Mouse (Mus musculus) intestine, embryonic 16.5 days (tissue): ENCODE data around the gene D3Ertd751e. TPM values are rescaled to one million over a fixed set of nuclear protein-coding genes. Genes with fewer than 3 reads are reported as not detected.

Source experiments
- ATAC-seq: fragments of 200-750 bp; cut with Nextera tagmentation; 2 replicates; pipeline ENCODE4 v1.8.0; 2017; ENCODE audit warnings: moderate TSS enrichment, moderate library complexity
- H3K27ac ChIP-seq: fragments of 300-500 bp; sonication (generic); 2 replicates; pipeline ENCODE4 v1.5.1; 2014; ENCODE audit warnings: mild to moderate bottlenecking, low read length
- H3K27me3 ChIP-seq: fragments of 300-500 bp; sonication (generic); replicated peaks from 2 replicates; pipeline ENCODE4 v1.6.1; 2014; ENCODE audit warnings: low read length, control low read depth, mixed read lengths; ENCODE audit not compliant: control insufficient read depth, insufficient read depth
- H3K36me3 ChIP-seq: fragments of 300-500 bp; sonication (generic); 2 replicates; pipeline ENCODE4 v1.6.1; 2014; ENCODE audit warnings: low read length, control low read depth; ENCODE audit not compliant: control insufficient read depth, insufficient read depth
- H3K4me1 ChIP-seq: fragments of 300-500 bp; sonication (generic); 2 replicates; pipeline ENCODE4 v1.6.1; 2014; ENCODE audit warnings: low read length, control low read depth, mixed read lengths; ENCODE audit not compliant: control insufficient read depth, insufficient read depth
- H3K4me2 ChIP-seq: fragments of 300-500 bp; sonication (generic); 2 replicates; pipeline ENCODE4 v1.6.1; 2014; ENCODE audit warnings: low read depth, low read length, control low read depth
- H3K4me3 ChIP-seq: fragments of 300-500 bp; sonication (generic); 2 replicates; pipeline ENCODE4 v1.5.1; 2014; ENCODE audit warnings: mild to moderate bottlenecking, low read length
- H3K9ac ChIP-seq: fragments of 300-500 bp; sonication (generic); 2 replicates; pipeline ENCODE4 v1.6.1; 2014; ENCODE audit warnings: low read depth, low read length
- H3K9me3 ChIP-seq: fragments of 300-500 bp; sonication (generic); 2 replicates; pipeline ENCODE4 v1.6.1; 2016; ENCODE audit warnings: low read length, control low read depth; ENCODE audit not compliant: control insufficient read depth
- WGBS: fragments of 180-500 bp; shearing (Covaris S2); extraction: QIAGEN DNeasy Blood & Tissue Kit; methylation state at CpG from one replicate; pipeline ENCODE4 v1.1.7; 2014; 5-methylcytosine and 5-hydroxymethylcytosine counted together
- polyA plus RNA-seq: library from polyadenylated mRNA; unstranded; fragments of >200 nt; fragmentation: Nextera tagmentation; extraction: Ambion mirVana; gene quantifications from 2 replicates; pipeline ENCODE4 v1.2.1, GENCODE M21; 2015

D3Ertd751e gene
- polyA plus RNA-seq = 18.0 and 18.3 TPM in 2 replicates

DNA sequence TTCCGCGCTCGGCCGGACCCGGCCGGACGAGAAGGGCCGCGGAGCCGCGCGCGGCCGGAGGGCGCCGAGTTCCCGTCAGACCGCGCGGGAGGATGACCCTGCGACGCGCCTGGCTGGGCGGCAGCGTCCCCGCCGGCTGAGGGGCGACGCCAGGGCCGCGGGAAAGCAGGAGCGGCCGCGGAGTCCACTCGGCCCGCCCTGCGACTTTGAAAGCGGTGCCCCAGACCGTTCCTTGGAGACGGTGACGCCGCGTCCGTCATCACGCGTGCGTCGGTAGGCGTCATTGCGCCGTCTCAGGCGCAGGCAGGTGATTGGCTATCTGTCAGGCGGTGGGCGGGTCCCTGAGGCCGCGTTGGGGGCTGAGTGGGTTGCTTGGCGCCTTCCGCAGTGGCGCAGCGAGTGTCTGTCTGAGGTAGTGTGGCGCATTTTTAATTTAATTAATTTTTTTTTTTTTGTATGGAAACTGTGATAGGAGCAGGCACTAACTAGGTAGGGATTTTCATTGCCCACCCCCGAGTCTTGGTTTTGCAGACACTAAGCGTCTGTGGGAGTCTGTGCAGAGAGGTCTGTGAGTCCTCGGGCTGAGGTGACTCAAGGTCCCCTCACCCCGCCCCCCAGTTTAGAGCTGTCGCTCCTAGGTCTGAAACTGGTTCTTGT is at the start of gene D3Ertd751e, which contains the start of gene Sclt1:
TSS of gene D3Ertd751e (plus strand) at position 334 of the 657 bp plus-strand sequence.
TSS of gene Sclt1 (minus strand) at position 237 of the 657 bp plus-strand sequence.
- WGBS = under 1% methylated on average over 62 of the region's 66 CpGs
- H3K4me2 ChIP-seq = peak within 1 kb of the TSS; percentile 77
- H3K4me3 ChIP-seq = peak within 1 kb of the TSS; percentile 74
- H3K27ac ChIP-seq = peak within 1 kb of the TSS; percentile 91
- H3K27me3 ChIP-seq = no peaks in the 10 kb centered on the region
- no peaks in the 10 kb centered on the region for H3K9me3 ChIP-seq
- peak; percentile 100 for ATAC-seq
- peaks cover 3% of the 10 kb centered on the region; the same call in 1 of the 2 replicates for H3K4me1 ChIP-seq
- peak within 1 kb of the TSS; percentile 75 for H3K9ac ChIP-seq
- H3K36me3 ChIP-seq = no peaks in the 10 kb centered on the region

GRCm38 (mm10) chr3:41695681-41696080 is 46.7 kb upstream of the D3Ertd751e start:
- Histone ChIP-seq H3K4me2 (no peak overlapping the region), H3K9ac (no peak overlapping the region), H3K4me3 (no peak overlapping the region), H3K27me3 (no peaks in the 10 kb centered on the region), H3K27ac (no peak overlapping the region), H3K4me1 (no peaks in the 10 kb centered on the region), H3K9me3 (no peaks in the 10 kb centered on the region), H3K36me3 (no peaks in the 10 kb centered on the region)
- 82% methylated on average over 1 of the region's 1 CpGs for whole genome bisulfite sequencing
- ATAC-seq = no peak

DNA sequence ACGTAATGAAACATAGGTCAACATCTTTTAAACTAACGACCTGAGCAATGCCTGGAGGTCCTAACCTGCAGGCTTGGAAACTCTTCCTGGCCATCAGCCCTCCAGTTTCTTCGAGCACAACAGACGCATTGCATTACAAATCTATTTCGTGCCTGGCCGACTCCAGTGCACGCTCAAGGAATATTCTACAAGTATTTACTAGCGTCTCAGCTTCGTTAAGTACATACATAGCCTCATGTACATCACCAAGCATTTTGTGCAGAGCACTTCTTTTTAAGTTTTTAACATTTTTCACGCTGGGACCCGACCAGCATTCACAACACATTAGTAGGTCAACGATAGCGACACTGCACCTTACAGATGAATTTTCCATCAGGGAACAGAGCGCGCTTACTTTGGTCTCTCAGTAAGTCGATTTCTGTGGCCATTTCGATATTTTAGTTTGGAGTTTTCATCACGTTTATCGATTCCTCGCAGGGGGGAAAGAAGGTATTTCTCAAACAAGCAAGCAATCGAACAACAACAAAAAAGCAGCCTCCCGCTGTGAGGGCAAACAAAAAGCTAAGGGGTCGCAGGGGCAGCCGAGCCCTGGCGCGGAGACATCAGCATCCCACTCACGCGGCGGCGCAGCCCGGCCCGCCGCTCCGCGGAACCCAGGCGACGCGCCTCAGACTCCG is 672 bp upstream of the D3Ertd751e start:
- H3K9me3 ChIP-seq = no peaks in the 10 kb centered on the region
- H3K27ac ChIP-seq = peak overlapping the region; percentile 91
- no peaks in the 10 kb centered on the region for H3K36me3 ChIP-seq
- peak overlapping the region; percentile 75 for H3K9ac ChIP-seq
- peak overlapping the region; percentile 74 for H3K4me3 ChIP-seq
- under 1% methylated on average over 39 of the region's 39 CpGs for WGBS
- H3K27me3 ChIP-seq = no peaks in the 10 kb centered on the region
- H3K4me2 ChIP-seq = peak overlapping the region; percentile 77
- peaks cover 3% of the 10 kb centered on the region; the same call in 1 of the 2 replicates for H3K4me1 ChIP-seq
- no peak for ATAC-seq

GRCm38 (mm10) chr3:41743436-41743835 is 1.0 kb downstream of the D3Ertd751e start:
- peaks cover 3% of the 10 kb centered on the region; the same call in 1 of the 2 replicates for H3K4me1 ChIP-seq
- ATAC-seq = no peak
- no peaks in the 10 kb centered on the region for H3K9me3 ChIP-seq
- WGBS = 35% methylated on average over 6 of the region's 6 CpGs
- no peak overlapping the region for H3K9ac ChIP-seq
- H3K4me2 ChIP-seq = peak overlapping the region; percentile 73; the same call in 1 of the 2 replicates
- no peaks in the 10 kb centered on the region for H3K36me3 ChIP-seq
- H3K27me3 ChIP-seq = no peaks in the 10 kb centered on the region
- H3K27ac ChIP-seq = no peak overlapping the region
- 0 out of 2 replicates have a peak overlapping the region, but pooled peaks have one; percentile 6 for H3K4me3 ChIP-seq

- WGBS = 80% methylated on average over 2 of the region's 2 CpGs
- Histone ChIP-seq H3K27ac (no peak overlapping the region), H3K4me2 (no peak overlapping the region), H3K27me3 (no peaks in the 10 kb centered on the region), H3K9ac (no peak overlapping the region), H3K4me3 (no peak overlapping the region), H3K4me1 (no peaks in the 10 kb centered on the region), H3K36me3 (no peaks in the 10 kb centered on the region), H3K9me3 (no peaks in the 10 kb centered on the region)
- no peak for ATAC-seq
Measured at GRCm38 (mm10) chr3:41754556-41754955, 12.1 kb downstream of the D3Ertd751e start.

GRCm38 (mm10) chr3:41762091-41762490 is 19.7 kb downstream of the D3Ertd751e start:
- H3K27me3 ChIP-seq = no peaks in the 10 kb centered on the region
- no peak overlapping the region for H3K4me3 ChIP-seq
- no peaks in the 10 kb centered on the region for H3K9me3 ChIP-seq
- WGBS = 79% methylated on average over 3 of the region's 3 CpGs
- H3K27ac ChIP-seq = no peak overlapping the region
- no peaks in the 10 kb centered on the region for H3K36me3 ChIP-seq
- ATAC-seq = no peak
- H3K9ac ChIP-seq = no peak overlapping the region
- no peak overlapping the region for H3K4me2 ChIP-seq
- H3K4me1 ChIP-seq = no peaks in the 10 kb centered on the region

DNA sequence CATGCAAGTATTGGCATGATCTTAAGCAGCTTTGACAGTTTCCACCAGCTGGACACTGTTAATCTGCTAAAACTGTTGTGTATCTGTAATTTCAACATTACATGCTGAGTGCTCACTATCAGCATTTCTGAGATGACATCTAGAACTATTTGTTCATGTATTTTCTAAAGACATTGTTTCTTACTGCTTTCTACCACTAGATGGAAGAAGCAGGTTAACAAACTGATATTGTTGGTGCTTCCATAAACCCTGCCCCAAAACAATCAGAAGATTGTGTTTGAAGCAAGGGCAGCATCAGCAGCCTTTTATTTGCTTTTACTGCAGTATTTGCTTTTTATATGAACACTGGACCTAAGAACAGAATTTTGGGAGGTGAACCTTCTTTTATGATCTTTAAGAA is 70.0 kb downstream of the D3Ertd751e start:
- H3K36me3 ChIP-seq = no peaks in the 10 kb centered on the region

More for the DNA sequence above, 70.0 kb downstream of the D3Ertd751e start:
- Histone ChIP-seq H3K9ac (no peak overlapping the region), H3K9me3 (no peaks in the 10 kb centered on the region), H3K4me2 (no peak overlapping the region), H3K27ac (no peak overlapping the region), H3K4me3 (no peak overlapping the region), H3K4me1 (no peaks in the 10 kb centered on the region), H3K27me3 (no peaks in the 10 kb centered on the region)
- ATAC-seq = no peak

Other genes with a start within 250 kb of the D3Ertd751e start
- 14.8 and 16.9 TPM in 2 replicates for gene Jade1, start 186.9 kb upstream of the D3Ertd751e start, polyA plus RNA-seq
- 10.4 and 10.6 TPM in 2 replicates for gene Sclt1, start 97 bp upstream of the D3Ertd751e start, polyA plus RNA-seq